Mouse (Mus musculus): ENCODE measurements at regions not wholly inside any gene's neighbourhood (a gene's known extent, or its start where the extent isn't known, plus 50 kb on each side); places are given as distances from the start of the nearest gene placed in this dataset.

- no peak for TF ChIP-seq POLR2A (IDR thresholded peaks at IDR 0.05; ENCODE audit: insufficient read depth, low read depth, low read length)
- TF ChIP-seq CTCF (IDR thresholded peaks at IDR 0.05), result no peak
- TF ChIP-seq EP300 (IDR thresholded peaks at IDR 0.05; ENCODE audit: insufficient read depth, low read depth, low read length), result no peak
These were observed 209.8 kb downstream of the Dact1 start for GRCm38 (mm10) chr12:71519520-71519919.
